Mouse (Mus musculus) midbrain, embryonic 12.5 days (tissue): Measurements from ENCODE around the gene Gm8439. TPM values are rescaled to one million over a fixed set of nuclear protein-coding genes. Genes with fewer than 3 reads are reported as not detected.
A peak's percentile ranks its signal among the peaks of the same experiment; 100 is the strongest.
"Not testable (repeated sequence)": the region's sequence is repeated elsewhere in the genome, so short reads cannot be mapped to it uniquely, and the experiment has no call there.

ENCODE experiments used
- ATAC-seq: fragments of 200-750 bp; cut with Nextera tagmentation; 2 replicates; pipeline ENCODE4 v1.8.0; 2017; ENCODE audit warnings: low read depth, moderate TSS enrichment, moderate library complexity; ENCODE audit not compliant: low FRiP score
- H3K27ac ChIP-seq: fragments of 300-500 bp; sonication (generic); replicated peaks from 2 replicates; pipeline ENCODE4 v1.5.1; 2016; ENCODE audit warnings: mild to moderate bottlenecking
- H3K27me3 ChIP-seq: fragments of 300-500 bp; sonication (generic); 2 replicates; pipeline ENCODE4 v1.6.1; 2016; ENCODE audit warnings: mild to moderate bottlenecking
- H3K36me3 ChIP-seq: fragments of 300-500 bp; sonication (generic); 2 replicates; pipeline ENCODE4 v1.6.1; 2016
- H3K4me1 ChIP-seq: fragments of 300-500 bp; sonication (generic); 2 replicates; pipeline ENCODE4 v1.6.1; 2016
- H3K4me2 ChIP-seq: fragments of 300-500 bp; sonication (generic); replicated peaks from 2 replicates; pipeline ENCODE4 v1.6.1; 2016; ENCODE audit warnings: mild to moderate bottlenecking, moderate library complexity
- H3K4me3 ChIP-seq: fragments of 300-500 bp; sonication (generic); 2 replicates; pipeline ENCODE4 v1.5.1; 2016; ENCODE audit warnings: mild to moderate bottlenecking
- H3K9ac ChIP-seq: fragments of 300-500 bp; sonication (generic); replicated peaks from 2 replicates; pipeline ENCODE4 v1.6.1; 2016; ENCODE audit warnings: mild to moderate bottlenecking, moderate library complexity
- H3K9me3 ChIP-seq: fragments of 300-500 bp; sonication (generic); 2 replicates; pipeline ENCODE4 v1.6.1; 2016; ENCODE audit warnings: mild to moderate bottlenecking
- WGBS: fragments of 180-500 bp; shearing (Covaris S2); methylation state at CpG from one replicate; pipeline ENCODE4 v1.1.7; 2016; 5-methylcytosine and 5-hydroxymethylcytosine counted together
- polyA plus RNA-seq: library from polyadenylated mRNA; unstranded; fragments of >200 nt; fragmentation: Nextera tagmentation; extraction: Ambion mirVana; gene quantifications from 2 replicates; pipeline ENCODE4 v1.2.1, GENCODE M21; 2016

Gene Gm8439
- polyA plus RNA-seq, 1 experiment from 2014 or later: not detected

- Histone ChIP-seq H3K27me3 (peaks cover 26% of the 10 kb centered on the region), H3K36me3 (no peaks in the 10 kb centered on the region), H3K4me1 (peaks cover 5% of the 10 kb centered on the region; the same call in 1 of the 2 replicates), H3K9me3 (no peaks in the 10 kb centered on the region), H3K4me2 (no peak overlapping the region), H3K9ac (no peak overlapping the region), H3K27ac (no peak overlapping the region), H3K4me3 (no peak overlapping the region)
- no peak for ATAC-seq
- 71% methylated on average over 1 of the region's 1 CpGs for WGBS
Measured at GRCm38 (mm10) chr4:120586986-120587385, 1.6 kb upstream of the Gm8439 start.

- Histone ChIP-seq H3K36me3 (no peaks in the 10 kb centered on the region), H3K27ac (no peak overlapping the region), H3K4me2 (no peak overlapping the region), H3K27me3 (peaks cover 26% of the 10 kb centered on the region), H3K9me3 (no peaks in the 10 kb centered on the region), H3K4me1 (peaks cover 5% of the 10 kb centered on the region; the same call in 1 of the 2 replicates), H3K9ac (no peak overlapping the region), H3K4me3 (no peak overlapping the region)
- ATAC-seq: peak; percentile 19; the same call in 1 of the 2 replicates
- WGBS: 8% methylated on average over 3 of the region's 3 CpGs
Measured at GRCm38 (mm10) chr4:120589070-120589469, 525 bp downstream of the Gm8439 start.

GRCm38 (mm10) chr4:120589815-120590422 lies 1.4 kb downstream of the Gm8439 start:
- Histone ChIP-seq H3K36me3 (no peaks in the 10 kb centered on the region), H3K4me2 (no peak overlapping the region), H3K27ac (no peak overlapping the region), H3K9ac (no peak overlapping the region), H3K4me3 (no peak overlapping the region), H3K4me1 (peaks cover 5% of the 10 kb centered on the region; the same call in 1 of the 2 replicates), H3K27me3 (peaks cover 26% of the 10 kb centered on the region), H3K9me3 (no peaks in the 10 kb centered on the region)
- peak; percentile 79 for ATAC-seq
- WGBS: 33% methylated on average over 5 of the region's 5 CpGs

GRCm38 (mm10) chr4:120590973-120591372 lies 2.4 kb downstream of the Gm8439 start:
- H3K4me3 ChIP-seq: no peak overlapping the region
- WGBS: 82% methylated on average over 4 of the region's 4 CpGs
- no peaks in the 10 kb centered on the region for H3K36me3 ChIP-seq
- no peak overlapping the region for H3K27ac ChIP-seq
- H3K9me3 ChIP-seq: no peaks in the 10 kb centered on the region
- peaks cover 5% of the 10 kb centered on the region; the same call in 1 of the 2 replicates for H3K4me1 ChIP-seq
- peaks cover 26% of the 10 kb centered on the region for H3K27me3 ChIP-seq
- ATAC-seq: no peak
- no peak overlapping the region for H3K4me2 ChIP-seq
- H3K9ac ChIP-seq: no peak overlapping the region

- H3K4me1 ChIP-seq, H3K36me3 ChIP-seq, H3K27me3 ChIP-seq, H3K9me3 ChIP-seq, H3K4me2 ChIP-seq, H3K27ac ChIP-seq, H3K9ac ChIP-seq, H3K4me3 ChIP-seq, ATAC-seq: not testable (repeated sequence)
- WGBS: 85% methylated on average over 1 of the region's 1 CpGs
Measured at GRCm38 (mm10) chr4:120596210-120596609, 7.7 kb downstream of the Gm8439 start.

GRCm38 (mm10) chr4:120598922-120599321 lies 10.4 kb downstream of the Gm8439 start:
- H3K27ac ChIP-seq: no peak overlapping the region
- H3K27me3 ChIP-seq: no peaks in the 10 kb centered on the region
- H3K4me3 ChIP-seq: no peak overlapping the region
- peak; percentile 82 for ATAC-seq
- WGBS: 9% methylated on average over 2 of the region's 2 CpGs
- no peak overlapping the region for H3K9ac ChIP-seq
- H3K4me1 ChIP-seq: peaks cover 4% of the 10 kb centered on the region; the same call in 1 of the 2 replicates
- no peak overlapping the region for H3K4me2 ChIP-seq
- H3K9me3 ChIP-seq: no peaks in the 10 kb centered on the region
- H3K36me3 ChIP-seq: no peaks in the 10 kb centered on the region

GRCm38 (mm10) chr4:120601774-120602173 lies 13.2 kb downstream of the Gm8439 start:
- H3K4me3 ChIP-seq: no peak overlapping the region
- WGBS: no CpG with 5 or more reads among the region's 1 CpGs
- no peak overlapping the region for H3K9ac ChIP-seq
- H3K27me3 ChIP-seq: no peaks in the 10 kb centered on the region
- H3K9me3 ChIP-seq: no peaks in the 10 kb centered on the region
- no peak overlapping the region for H3K4me2 ChIP-seq
- no peaks in the 10 kb centered on the region for H3K36me3 ChIP-seq
- no peak for ATAC-seq
- peaks cover 4% of the 10 kb centered on the region; the same call in 1 of the 2 replicates for H3K4me1 ChIP-seq
- no peak overlapping the region for H3K27ac ChIP-seq

GRCm38 (mm10) chr4:120602669-120603068 lies 14.1 kb downstream of the Gm8439 start:
- H3K27ac ChIP-seq: no peak overlapping the region
- ATAC-seq: no peak
- no peak overlapping the region for H3K4me2 ChIP-seq
- no peaks in the 10 kb centered on the region for H3K9me3 ChIP-seq
- no peaks in the 10 kb centered on the region for H3K27me3 ChIP-seq
- no peaks in the 10 kb centered on the region for H3K36me3 ChIP-seq
- no peak overlapping the region for H3K9ac ChIP-seq
- WGBS: 81% methylated on average over 3 of the region's 3 CpGs
- H3K4me1 ChIP-seq: peaks cover 8% of the 10 kb centered on the region; the same call in 1 of the 2 replicates
- no peak overlapping the region for H3K4me3 ChIP-seq

GRCm38 (mm10) chr4:120606941-120607340 lies 18.4 kb downstream of the Gm8439 start:
- 0 out of 2 replicates have a peak, but pooled peaks cover 2% of the 10 kb centered on the region for H3K9me3 ChIP-seq
- H3K27me3 ChIP-seq: no peaks in the 10 kb centered on the region
- whole genome bisulfite sequencing: 10% methylated on average over 3 of the region's 3 CpGs
- no peak overlapping the region for H3K4me3 ChIP-seq
- H3K27ac ChIP-seq: no peak overlapping the region
- 0 out of 2 replicates have a peak, but pooled peaks cover 8% of the 10 kb centered on the region for H3K4me1 ChIP-seq
- no peak overlapping the region for H3K4me2 ChIP-seq
- H3K36me3 ChIP-seq: no peaks in the 10 kb centered on the region
- 0 out of 2 replicates have a peak, but pooled peaks have one; percentile 54 for ATAC-seq
- H3K9ac ChIP-seq: no peak overlapping the region

- no peak for ATAC-seq
- no peaks in the 10 kb centered on the region for H3K27me3 ChIP-seq
- H3K4me1 ChIP-seq: peaks cover 23% of the 10 kb centered on the region
- H3K4me3 ChIP-seq: no peak overlapping the region
- H3K9me3 ChIP-seq: 0 out of 2 replicates have a peak, but pooled peaks cover 2% of the 10 kb centered on the region
- H3K27ac ChIP-seq: no peak overlapping the region
- H3K36me3 ChIP-seq: no peaks in the 10 kb centered on the region
- no peak overlapping the region for H3K9ac ChIP-seq
- H3K4me2 ChIP-seq: no peak overlapping the region
- 69% methylated on average over 3 of the region's 3 CpGs for WGBS
Measured at GRCm38 (mm10) chr4:120611005-120611404, 22.5 kb downstream of the Gm8439 start.

- ATAC-seq: no peak; the same call in 1 of the 2 replicates
- no peaks in the 10 kb centered on the region for H3K27me3 ChIP-seq
- H3K4me1 ChIP-seq: peaks cover 24% of the 10 kb centered on the region
Measured at GRCm38 (mm10) chr4:120612304-120613080, 23.9 kb downstream of the Gm8439 start.

GRCm38 (mm10) chr4:120613691-120614329 lies 25.3 kb downstream of the Gm8439 start:
- H3K9me3 ChIP-seq: no peaks in the 10 kb centered on the region
- H3K27me3 ChIP-seq: no peaks in the 10 kb centered on the region
- H3K27ac ChIP-seq: no peak overlapping the region
- WGBS: 54% methylated on average over 8 of the region's 8 CpGs
- H3K4me2 ChIP-seq: no peak overlapping the region
- H3K9ac ChIP-seq: no peak overlapping the region
- ATAC-seq: no peak
- no peak overlapping the region for H3K4me3 ChIP-seq
- no peaks in the 10 kb centered on the region for H3K36me3 ChIP-seq
- peaks cover 24% of the 10 kb centered on the region for H3K4me1 ChIP-seq

More at GRCm38 (mm10) chr4:120612304-120613080, 23.9 kb downstream of the Gm8439 start:
- H3K36me3 ChIP-seq: no peaks in the 10 kb centered on the region
- no peak overlapping the region for H3K9ac ChIP-seq
- H3K4me2 ChIP-seq: no peak overlapping the region
- 25% methylated on average over 9 of the region's 9 CpGs for WGBS
- no peak overlapping the region for H3K4me3 ChIP-seq
- H3K9me3 ChIP-seq: 0 out of 2 replicates have a peak, but pooled peaks cover 2% of the 10 kb centered on the region
- 0 out of 2 replicates have a peak overlapping the region, but pooled peaks have one; percentile 2 for H3K27ac ChIP-seq
